Mouse (Mus musculus) MEL (cell line): Measurements from ENCODE around the gene Gng12. TPM values are rescaled to one million over a fixed set of nuclear protein-coding genes. Genes with fewer than 3 reads are reported as not detected.

Experiments used
- DNase-seq: peaks from one replicate; pipeline ENCODE4 v3.0.0; 2011; ENCODE audit warnings: low read depth, low spot score
- H3K27ac ChIP-seq: 2 replicates; pipeline ENCODE4 v1.5.1; 2012; ENCODE audit warnings: low read depth, mild to moderate bottlenecking, control low read depth, low read length, moderate library complexity; ENCODE audit not compliant: control insufficient read depth
- H3K27me3 ChIP-seq, 2 experiments: fragments of 150-350 bp in 1 of 2; sonication (generic) in 1 of 2; 2 replicates each; pipeline ENCODE4 v1.6.1; 2012; ENCODE audit warnings: low read length in 2 of 2, mild to moderate bottlenecking in 2 of 2, improper control_type of control experiment in 1 of 2, moderate library complexity in 1 of 2; ENCODE audit not compliant: insufficient read depth in 2 of 2, control insufficient read depth in 1 of 2
- H3K36me3 ChIP-seq, 2 experiments: 2 replicates each; pipeline ENCODE4 v1.6.1; 2012 to 2014; ENCODE audit warnings: low read length in 2 of 2, improper control_type of control experiment in 1 of 2, inconsistent platforms in 1 of 2, mild to moderate bottlenecking in 1 of 2; ENCODE audit not compliant: insufficient read depth in 2 of 2, control insufficient read depth in 1 of 2
- H3K4me1 ChIP-seq, 2 experiments: fragments of 150-350 bp in 1 of 2; sonication (generic) in 1 of 2; 2 replicates each; pipeline ENCODE4 v1.6.1; 2012; ENCODE audit warnings: low read length in 2 of 2, improper control_type of control experiment in 1 of 2, mild to moderate bottlenecking in 1 of 2; ENCODE audit not compliant: insufficient read depth in 2 of 2, control insufficient read depth in 1 of 2
- H3K4me3 ChIP-seq, 2 experiments: fragments of 150-350 bp in 1 of 2; sonication (generic) in 1 of 2; 2 replicates each; pipeline ENCODE4 v1.5.1; 2012; ENCODE audit warnings: low read depth in 2 of 2, low read length in 2 of 2, mild to moderate bottlenecking in 2 of 2, moderate library complexity in 2 of 2, control low read depth in 1 of 2, improper control_type of control experiment in 1 of 2; ENCODE audit not compliant: control insufficient read depth in 1 of 2, insufficient read depth in 1 of 2
- H3K79me2 ChIP-seq: 2 replicates; pipeline ENCODE4 v1.6.1; 2012; ENCODE audit warnings: mild to moderate bottlenecking, low read length, moderate library complexity; ENCODE audit not compliant: control insufficient read depth, poor library complexity, insufficient read depth
- H3K9ac ChIP-seq: 2 replicates; pipeline ENCODE4 v1.6.1; 2012; ENCODE audit warnings: low read depth, mild to moderate bottlenecking, control low read depth, low read length, moderate library complexity; ENCODE audit not compliant: control insufficient read depth, poor library complexity, severe bottlenecking
- H3K9me3 ChIP-seq: fragments of 150-350 bp; sonication (generic); replicated peaks from 2 replicates; pipeline ENCODE4 v1.6.1; 2012; ENCODE audit warnings: mild to moderate bottlenecking, low read length, improper control_type of control experiment, moderate library complexity; ENCODE audit not compliant: insufficient read depth
- BHLHE40 ChIP-seq: IDR thresholded peaks from 2 replicates; pipeline ENCODE4 v1.6.1; 2012; ENCODE audit warnings: low read depth, mild to moderate bottlenecking, inconsistent platforms, low read length, improper control_type of control experiment, borderline replicate concordance
- CHD1 ChIP-seq: IDR thresholded peaks from 2 replicates; pipeline ENCODE4 v1.6.1; 2012; ENCODE audit warnings: low read depth, mild to moderate bottlenecking, inconsistent platforms, low read length, improper control_type of control experiment
- ELF1 ChIP-seq: IDR thresholded peaks from 2 replicates; pipeline ENCODE4 v1.6.1; 2014; ENCODE audit warnings: low read depth, mild to moderate bottlenecking, inconsistent platforms, low read length, improper control_type of control experiment, moderate library complexity
- EP300 ChIP-seq, 2 experiments: IDR thresholded peaks; 2 replicates each; pipeline ENCODE4 v1.6.1; 2011; ENCODE audit warnings: improper control_type of control experiment in 2 of 2, low read length in 2 of 2, low read depth in 1 of 2, mild to moderate bottlenecking in 1 of 2
- ETS1 ChIP-seq: IDR thresholded peaks from 2 replicates; pipeline ENCODE4 v1.6.1; 2012; ENCODE audit warnings: low read depth, mild to moderate bottlenecking, inconsistent platforms, low read length, improper control_type of control experiment, moderate library complexity
- GABPA ChIP-seq: IDR thresholded peaks from 2 replicates; pipeline ENCODE4 v1.6.1; 2012; ENCODE audit warnings: low read depth, mild to moderate bottlenecking, inconsistent platforms, low read length, improper control_type of control experiment, moderate library complexity
- GATA1 ChIP-seq: IDR thresholded peaks from 2 replicates; pipeline ENCODE4 v1.6.1; 2011; ENCODE audit warnings: low read depth, low read length, improper control_type of control experiment
- HCFC1 ChIP-seq: IDR thresholded peaks from 2 replicates; pipeline ENCODE4 v1.6.1; 2012; ENCODE audit warnings: low read depth, mild to moderate bottlenecking, inconsistent platforms, low read length, improper control_type of control experiment, moderate library complexity
- KAT2A ChIP-seq: conservative IDR thresholded peaks from 2 replicates; pipeline ENCODE4 v1.6.1; 2012; ENCODE audit warnings: low read depth, low read length, improper control_type of control experiment, inconsistent platforms
- MAFK ChIP-seq: IDR thresholded peaks from 2 replicates; pipeline ENCODE4 v1.6.1; 2011; ENCODE audit warnings: low read depth, mild to moderate bottlenecking, low read length, improper control_type of control experiment, borderline replicate concordance
- MEF2A ChIP-seq: IDR thresholded peaks from 2 replicates; pipeline ENCODE4 v1.6.1; 2014; ENCODE audit warnings: low read depth, mild to moderate bottlenecking, inconsistent platforms, low read length, improper control_type of control experiment; ENCODE audit not compliant: poor library complexity, insufficient replicate concordance, severe bottlenecking; ENCODE audit errors: extremely low read depth
- MXI1 ChIP-seq: IDR thresholded peaks from 2 replicates; pipeline ENCODE4 v1.6.1; 2011; ENCODE audit warnings: mild to moderate bottlenecking, low read depth, low read length, improper control_type of control experiment
- MYB ChIP-seq: IDR thresholded peaks from 2 replicates; pipeline ENCODE4 v1.6.1; 2011; ENCODE audit warnings: mild to moderate bottlenecking, low read depth, low read length, improper control_type of control experiment
- MYC ChIP-seq: IDR thresholded peaks from 2 replicates; pipeline ENCODE4 v1.6.1; 2011; ENCODE audit warnings: low read depth, mild to moderate bottlenecking, low read length, improper control_type of control experiment, moderate library complexity
- NELFE ChIP-seq: IDR thresholded peaks from 2 replicates; pipeline ENCODE4 v1.6.1; 2011; ENCODE audit warnings: low read depth, low read length, improper control_type of control experiment
- NRF1 ChIP-seq: IDR thresholded peaks from 2 replicates; pipeline ENCODE4 v1.6.1; 2014; ENCODE audit warnings: low read depth, mild to moderate bottlenecking, inconsistent platforms, low read length, improper control_type of control experiment, moderate library complexity; ENCODE audit not compliant: poor library complexity, insufficient read depth, severe bottlenecking
- POLR2A ChIP-seq, 2 experiments: IDR thresholded peaks; 2 replicates each; pipeline ENCODE4 v1.6.1; 2011 to 2012; ENCODE audit warnings: low read length in 2 of 2, mild to moderate bottlenecking in 2 of 2, control low read depth in 1 of 2, improper control_type of control experiment in 1 of 2, low read depth in 1 of 2, moderate library complexity in 1 of 2; ENCODE audit not compliant: control insufficient read depth in 1 of 2, insufficient read depth in 1 of 2, poor library complexity in 1 of 2
- POLR2AphosphoS2 ChIP-seq: IDR thresholded peaks from 2 replicates; pipeline ENCODE4 v1.6.1; 2011; ENCODE audit warnings: low read length, improper control_type of control experiment
- POLR2AphosphoS5 ChIP-seq: IDR thresholded peaks from 2 replicates; pipeline ENCODE4 v1.6.1; 2012; ENCODE audit warnings: low read depth, borderline replicate concordance, mild to moderate bottlenecking, inconsistent platforms, low read length, moderate library complexity, mixed read lengths
- SIN3A ChIP-seq: IDR thresholded peaks from 2 replicates; pipeline ENCODE4 v1.6.1; 2012; ENCODE audit warnings: low read length, improper control_type of control experiment, inconsistent platforms
- TAL1 ChIP-seq: IDR thresholded peaks from 2 replicates; pipeline ENCODE4 v1.6.1; 2012; ENCODE audit warnings: mild to moderate bottlenecking, inconsistent platforms, low read length, moderate library complexity, mixed read lengths
- TBP ChIP-seq: IDR thresholded peaks from 2 replicates; pipeline ENCODE4 v1.8.0; 2011; ENCODE audit warnings: low read depth, low read length, improper control_type of control experiment
- TCF12 ChIP-seq: IDR thresholded peaks from 2 replicates; pipeline ENCODE4 v1.6.1; 2014; ENCODE audit warnings: low read depth, mild to moderate bottlenecking, inconsistent platforms, low read length, improper control_type of control experiment, moderate library complexity
- USF1 ChIP-seq: IDR thresholded peaks from 2 replicates; pipeline ENCODE4 v1.6.1; 2014; ENCODE audit warnings: low read depth, mild to moderate bottlenecking, inconsistent platforms, low read length, improper control_type of control experiment, moderate library complexity
- USF2 ChIP-seq, 2 experiments: IDR thresholded peaks; 2 replicates each; pipeline ENCODE4 v1.6.1; 2011 to 2012; ENCODE audit warnings: improper control_type of control experiment in 2 of 2, low read length in 2 of 2, borderline replicate concordance in 1 of 2, inconsistent platforms in 1 of 2, low read depth in 1 of 2, mild to moderate bottlenecking in 1 of 2; ENCODE audit not compliant: insufficient read depth in 1 of 2
- ZC3H11A ChIP-seq: IDR thresholded peaks from 2 replicates; pipeline ENCODE4 v1.6.1; 2012; ENCODE audit warnings: low read depth, mild to moderate bottlenecking, inconsistent platforms, low read length, improper control_type of control experiment
- ZKSCAN1 ChIP-seq: IDR thresholded peaks from 2 replicates; pipeline ENCODE4 v1.6.1; 2012; ENCODE audit warnings: low read depth, mild to moderate bottlenecking, inconsistent platforms, low read length, improper control_type of control experiment, moderate library complexity
- ZMIZ1 ChIP-seq: IDR thresholded peaks from 2 replicates; pipeline ENCODE4 v1.6.1; 2012; ENCODE audit warnings: low read depth, mild to moderate bottlenecking, inconsistent platforms, low read length, improper control_type of control experiment, moderate library complexity
- ZNF384 ChIP-seq: IDR thresholded peaks from 2 replicates; pipeline ENCODE4 v1.6.1; 2012; ENCODE audit warnings: low read depth, mild to moderate bottlenecking, inconsistent platforms, low read length, improper control_type of control experiment
- polyA plus RNA-seq, 2 experiments: library from polyadenylated mRNA; stranded (reverse) in 1 of 2; unstranded in 1 of 2; fragments of >175 nt in 1 of 2; fragments of >200 nt in 1 of 2; gene quantifications; 2 replicates each; pipeline versions ENCODE4 v1.2.1 to v1.2.4; 2012; ENCODE audit warnings: low replicate concordance in 2 of 2, low read depth in 1 of 2; ENCODE audit not compliant: insufficient read length in 2 of 2, insufficient read depth in 1 of 2, missing spikeins in 1 of 2
- total RNA-seq: library from RNA; depleted of rRNA; stranded (reverse); fragments of 300-350 nt; gene quantifications from 2 replicates; pipeline ENCODE4 v1.2.3, GENCODE M21; 2012

Gene Gng12
- total and polyA plus RNA-seq, 3 experiments: 16.8 to 44.0 TPM; not detected in 1

DNA sequence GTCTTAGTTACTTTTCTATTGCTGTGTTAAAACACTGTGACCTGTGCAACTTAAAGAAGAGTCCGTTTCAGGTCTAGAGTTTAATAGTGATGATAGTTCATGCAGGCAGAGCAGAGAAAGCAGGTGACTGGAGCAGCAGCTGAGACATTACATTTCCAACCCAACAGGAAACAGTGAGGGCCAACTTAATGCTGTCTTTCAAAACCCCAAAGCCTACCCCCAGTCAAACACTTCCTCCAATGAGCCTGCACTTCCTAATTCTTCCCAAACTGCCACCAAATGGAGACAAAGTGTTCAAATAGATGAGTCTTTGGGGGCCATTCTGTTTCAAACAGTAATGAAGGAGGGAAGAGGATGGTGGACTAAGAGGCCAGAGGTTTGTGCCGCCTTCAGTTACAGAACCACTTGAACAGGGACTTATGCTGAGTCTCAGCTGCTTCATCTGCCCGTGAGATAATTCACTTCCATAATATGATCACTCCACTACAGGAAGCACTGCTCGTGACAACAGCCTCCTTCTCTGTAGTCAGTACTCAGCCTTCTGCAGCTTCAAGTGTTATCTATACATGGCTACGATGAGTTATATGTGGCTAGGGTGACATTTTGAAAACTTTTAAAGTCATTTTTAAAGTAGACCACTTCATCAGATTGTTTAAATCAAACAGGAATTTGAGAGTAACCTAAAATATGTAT is 55.7 kb downstream of the Gng12 start (continued):
- no peak for TF ChIP-seq MAFK
- TF ChIP-seq POLR2A (IDR thresholded peaks at IDR 0.05; ENCODE audit: control insufficient read depth in 1 of 2, insufficient read depth in 1 of 2, low read depth in 1 of 2, low read length in 2 of 2, poor library complexity in 1 of 2): peak in 1 of 2 experiments; percentile 58; a peak in 2 of 4 replicates
- no peak; the same call in 1 of the 2 replicates for TF ChIP-seq TBP
- TF ChIP-seq POLR2AphosphoS5: no peak
- TF ChIP-seq BHLHE40: peak; percentile 83; the same call in 1 of the 2 replicates
- TF ChIP-seq ELF1: peak; percentile 66
- peak; percentile 74 for TF ChIP-seq ETS1
- no peak for TF ChIP-seq CHD1
- peak; percentile 48; the same call in 1 of the 2 replicates for TF ChIP-seq SIN3A
- TF ChIP-seq MXI1: no peak
- TF ChIP-seq GABPA: no peak
- TF ChIP-seq HCFC1: 0 out of 2 replicates have a peak, but pooled peaks have one; percentile 20
- no peak for TF ChIP-seq USF1
- peak; percentile 37; the same call in 1 of the 2 replicates for TF ChIP-seq MYB
- no peak for TF ChIP-seq MEF2A
- TF ChIP-seq ZC3H11A: no peak
- TF ChIP-seq, all 39 proteins: peak for 11

DNA sequence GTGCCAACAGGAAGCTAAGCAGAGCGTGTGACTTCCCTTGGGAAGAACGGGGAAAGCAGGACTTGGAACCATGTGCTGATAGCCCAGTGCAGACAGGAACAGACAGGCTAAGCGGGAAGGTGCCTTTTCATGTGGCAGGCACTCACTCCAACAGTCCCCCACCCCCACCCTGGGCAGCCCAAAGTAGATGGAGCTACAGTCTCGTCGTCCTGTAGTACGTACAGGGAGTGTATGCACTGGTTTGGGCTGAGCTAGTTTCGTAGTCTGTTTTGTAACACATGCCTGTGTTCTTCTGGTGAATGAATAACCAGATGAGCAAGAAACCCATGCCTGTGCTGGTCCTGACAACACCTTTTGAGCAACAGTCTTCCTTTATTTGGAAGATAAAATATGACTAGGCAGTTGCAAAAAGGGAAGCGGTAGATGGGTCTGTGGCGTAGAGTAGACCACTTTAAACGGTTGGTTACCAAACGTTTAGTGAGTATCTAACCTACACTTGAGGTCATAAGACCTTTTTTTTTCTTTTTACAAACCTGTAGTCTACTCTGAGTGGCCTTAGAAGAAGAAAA is 57.8 kb downstream of the Gng12 start:
- Histone ChIP-seq H3K36me3 (peaks cover 0 to 63% of the 10 kb centered on the region in 2 experiments; a peak in 2 of 4 replicates), H3K27ac (peak overlapping the region; percentile 99), H3K27me3 (no peaks in the 10 kb centered on the region), H3K9ac (peak overlapping the region; percentile 68), H3K4me3 (peak overlapping the region in 1 of 2 experiments; percentile 52; a peak in 2 of 4 replicates), H3K4me1 (peaks cover 30 to 51% of the 10 kb centered on the region in 2 experiments), H3K79me2 (no peaks in the 10 kb centered on the region; the same call in 1 of the 2 replicates), H3K9me3 (no peaks in the 10 kb centered on the region)
- no peak for TF ChIP-seq ZC3H11A
- TF ChIP-seq TAL1: peak; percentile 67
- peak; percentile 94 for TF ChIP-seq ZNF384
- TF ChIP-seq MEF2A: no peak
- no peak for TF ChIP-seq ZKSCAN1
- TF ChIP-seq TCF12: peak; percentile 82
- TF ChIP-seq GATA1: peak; percentile 74
- no peak for TF ChIP-seq POLR2AphosphoS2
- peak; percentile 88 for TF ChIP-seq ETS1
- TF ChIP-seq USF1: no peak
- TF ChIP-seq USF2 (IDR thresholded peaks at IDR 0.05; ENCODE audit: borderline replicate concordance in 1 of 2, insufficient read depth in 1 of 2, low read depth in 1 of 2, low read length in 2 of 2): no peak
- TF ChIP-seq MXI1: no peak
- no peak for TF ChIP-seq HCFC1
- no peak; the same call in 1 of the 2 replicates for TF ChIP-seq TBP
- TF ChIP-seq EP300 (IDR thresholded peaks at IDR 0.05; ENCODE audit: low read depth in 1 of 2, low read length in 2 of 2): peak; percentile 92 to 99
- TF ChIP-seq SIN3A: peak; percentile 64; the same call in 1 of the 2 replicates
- TF ChIP-seq MYB: peak; percentile 98
- TF ChIP-seq BHLHE40: no peak
- no peak for TF ChIP-seq POLR2AphosphoS5
- peak in 1 of 2 experiments; percentile 61; a peak in 2 of 4 replicates for TF ChIP-seq POLR2A (IDR thresholded peaks at IDR 0.05; ENCODE audit: control insufficient read depth in 1 of 2, insufficient read depth in 1 of 2, low read depth in 1 of 2, low read length in 2 of 2, poor library complexity in 1 of 2)
- no peak for TF ChIP-seq ZMIZ1
- TF ChIP-seq NELFE: no peak
- TF ChIP-seq NRF1: no peak
- TF ChIP-seq MAFK: no peak
- TF ChIP-seq MYC: peak; percentile 69; the same call in 1 of the 2 replicates
- TF ChIP-seq KAT2A: no peak
- peak; percentile 90 for DNase-seq
